Mouse (Mus musculus): ENCODE measurements around the gene Mrpl22.

- TF ChIP-seq CTCF (IDR thresholded peaks at IDR 0.05) (peak; percentile 32), EP300 (IDR thresholded peaks at IDR 0.05) (no peak)
These were observed 44.9 kb upstream of the Mrpl22 start for GRCm38 (mm10) chr11:58126397-58127160.
